Mouse (Mus musculus) lung, embryonic 14.5 days (tissue): ENCODE measurements at regions not wholly inside any gene's neighbourhood (a gene's known extent, or its start where the extent isn't known, plus 50 kb on each side); places are given as distances from the start of the nearest gene placed in this dataset.

Source experiments
- ATAC-seq: fragments of 200-750 bp; cut with Nextera tagmentation; 2 replicates; pipeline ENCODE4 v1.8.0; 2017; ENCODE audit warnings: mild to moderate bottlenecking, moderate TSS enrichment, moderate library complexity; ENCODE audit not compliant: insufficient read depth
- DNase-seq: peaks from one replicate; pipeline ENCODE4 v3.0.0-alpha.2; 2015
- H3K27ac ChIP-seq: fragments of 300-500 bp; sonication (generic); 2 replicates; pipeline ENCODE4 v1.5.1; 2014; ENCODE audit warnings: low read depth, mild to moderate bottlenecking, moderate library complexity
- H3K27me3 ChIP-seq: fragments of 300-500 bp; sonication (generic); 2 replicates; pipeline ENCODE4 v1.6.1; 2014; ENCODE audit warnings: low read length, control low read depth; ENCODE audit not compliant: insufficient read depth
- H3K36me3 ChIP-seq: fragments of 300-500 bp; sonication (generic); 2 replicates; pipeline ENCODE4 v1.6.1; 2014; ENCODE audit warnings: control low read depth; ENCODE audit not compliant: insufficient read depth
- H3K4me1 ChIP-seq: fragments of 300-500 bp; sonication (generic); 2 replicates; pipeline ENCODE4 v1.6.1; 2014; ENCODE audit warnings: antibody characterized with exemption, control low read depth; ENCODE audit not compliant: insufficient read depth
- H3K4me2 ChIP-seq: fragments of 300-500 bp; sonication (generic); 2 replicates; pipeline ENCODE4 v1.6.1; 2014; ENCODE audit warnings: mild to moderate bottlenecking
- H3K4me3 ChIP-seq: fragments of 300-500 bp; sonication (generic); 2 replicates; pipeline ENCODE4 v1.5.1; 2014; ENCODE audit warnings: low read depth, low read length
- H3K9ac ChIP-seq: fragments of 300-500 bp; sonication (generic); 2 replicates; pipeline ENCODE4 v1.6.1; 2014
- H3K9me3 ChIP-seq: fragments of 300-500 bp; sonication (generic); 2 replicates; pipeline ENCODE4 v1.6.1; 2016; ENCODE audit warnings: low read depth, low read length, control low read depth
- CTCF ChIP-seq: IDR thresholded peaks from 2 replicates; pipeline ENCODE4 v1.5.1; 2016; ENCODE audit warnings: antibody characterized with exemption, low read depth
- WGBS: fragments of 180-500 bp; shearing (Covaris S2); extraction: QIAGEN DNeasy Blood & Tissue Kit; methylation state at CpG from one replicate; pipeline ENCODE4 v1.1.7; 2014; 5-methylcytosine and 5-hydroxymethylcytosine counted together

DNA sequence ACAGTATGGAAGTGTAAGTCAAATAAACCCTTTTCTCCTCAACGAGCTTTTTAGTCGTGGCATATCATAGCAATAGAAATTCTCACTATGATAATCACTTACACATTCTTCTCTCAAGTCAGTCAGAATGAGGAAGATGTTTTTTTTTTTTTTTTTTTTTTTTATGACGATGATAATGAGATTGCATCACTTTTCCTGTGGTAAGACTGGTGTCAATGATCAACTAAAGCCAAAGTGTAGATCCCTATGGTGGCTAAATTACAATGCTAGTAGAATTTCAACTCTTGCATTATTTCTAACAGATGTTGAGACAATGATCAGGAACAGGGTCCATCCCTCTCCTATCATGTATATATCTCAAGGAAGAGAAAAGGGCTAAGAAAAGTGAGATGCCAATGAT is 2976.3 kb upstream of the Lrrc6 start:
- no peak for TF ChIP-seq CTCF
- Histone ChIP-seq H3K27me3 (no peaks in the 10 kb centered on the region), H3K4me2 (no peak overlapping the region), H3K4me1 (no peaks in the 10 kb centered on the region), H3K36me3 (no peaks in the 10 kb centered on the region), H3K9ac (no peak overlapping the region), H3K9me3 (no peaks in the 10 kb centered on the region), H3K27ac (no peak overlapping the region), H3K4me3 (no peak overlapping the region)
- WGBS, result 73% methylated on average over 3 of the region's 3 CpGs
- ATAC-seq, result no peak
- DNase-seq, result no peak

DNA sequence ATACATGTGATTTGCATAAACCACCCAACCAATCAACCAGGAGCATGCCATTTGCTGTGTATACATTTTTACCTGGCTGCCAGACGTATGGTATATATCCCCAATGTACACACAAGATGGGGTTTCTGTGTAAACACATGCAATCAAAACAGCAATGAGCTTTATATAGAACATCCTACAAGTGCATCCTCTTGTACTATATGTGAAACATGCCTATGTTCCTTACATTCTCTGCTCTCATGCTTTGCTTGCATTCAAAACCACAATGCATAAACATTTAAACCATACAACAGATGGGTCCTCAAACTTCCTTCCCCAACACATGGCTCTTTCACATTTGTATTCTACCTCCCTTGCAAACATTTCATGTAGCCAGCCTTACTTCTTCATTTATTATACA is 2968.9 kb upstream of the Lrrc6 start:
- WGBS, result 44% methylated on average over 1 of the region's 1 CpGs
- Histone ChIP-seq H3K27ac (no peak overlapping the region), H3K4me1 (no peaks in the 10 kb centered on the region), H3K27me3 (no peaks in the 10 kb centered on the region), H3K9ac (no peak overlapping the region), H3K4me2 (no peak overlapping the region), H3K9me3 (no peaks in the 10 kb centered on the region), H3K4me3 (no peak overlapping the region), H3K36me3 (no peaks in the 10 kb centered on the region)
- DNase-seq (no peak), ATAC-seq (no peak)
- TF ChIP-seq CTCF, result no peak

DNA sequence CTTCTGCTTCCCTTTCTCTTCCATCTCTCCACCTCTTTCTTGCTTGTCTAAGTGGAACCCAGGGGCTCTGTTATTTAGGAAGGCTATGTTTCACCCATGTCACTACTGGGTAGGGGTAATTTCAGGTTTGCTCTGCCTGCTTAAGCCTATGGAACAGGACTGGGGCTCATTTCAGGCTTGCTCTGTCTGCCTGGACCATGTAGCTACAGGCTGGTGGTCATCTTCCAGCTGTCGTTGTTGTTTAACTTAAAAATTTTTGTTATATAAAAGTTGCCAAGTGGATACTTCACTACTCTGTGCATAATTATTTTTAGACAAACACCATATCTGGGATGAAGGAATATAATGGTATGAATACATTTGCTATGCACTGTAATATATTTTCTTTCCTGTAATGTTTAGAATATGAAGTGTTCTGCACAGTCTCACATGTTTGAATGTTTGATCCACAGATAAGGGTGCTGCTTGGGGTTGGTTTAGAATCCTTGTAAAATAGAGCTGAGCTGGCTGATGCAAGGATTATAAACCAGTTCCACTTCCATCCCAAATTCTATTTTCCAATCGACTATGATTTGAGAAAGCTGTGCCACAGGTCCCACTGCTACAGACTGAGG is 2960.0 kb upstream of the Lrrc6 start:
- ATAC-seq, result peak; percentile 70; the same call in 1 of the 2 replicates
- Histone ChIP-seq H3K4me3 (no peak overlapping the region), H3K4me1 (no peaks in the 10 kb centered on the region), H3K27me3 (no peaks in the 10 kb centered on the region), H3K9me3 (no peaks in the 10 kb centered on the region), H3K9ac (no peak overlapping the region), H3K36me3 (no peaks in the 10 kb centered on the region), H3K4me2 (no peak overlapping the region), H3K27ac (no peak overlapping the region)
- no peak for TF ChIP-seq CTCF
- DNase-seq, result peak; percentile 15
- WGBS, result 49% methylated on average over 2 of the region's 2 CpGs

DNA sequence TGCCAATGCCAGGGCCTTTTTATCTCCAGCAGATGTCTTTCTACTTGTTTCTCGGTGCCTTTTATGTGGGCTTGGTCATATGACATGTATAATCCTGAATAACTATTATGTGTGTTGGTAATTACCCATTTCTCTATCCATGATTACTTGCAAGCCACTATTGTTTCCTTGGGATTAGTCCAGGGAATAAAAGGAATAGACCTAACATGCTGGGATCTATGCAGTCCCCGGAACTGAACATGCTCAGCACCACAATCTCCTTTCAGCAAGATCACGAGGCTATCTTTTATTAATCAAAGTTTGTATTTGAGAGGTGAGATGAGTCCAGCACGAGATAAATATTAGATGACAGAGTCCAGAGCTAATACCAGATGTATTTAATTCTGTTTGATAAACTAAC is 2956.8 kb upstream of the Lrrc6 start:
- no peak for TF ChIP-seq CTCF
- no peak overlapping the region for H3K27ac ChIP-seq
- ATAC-seq, result no peak
- H3K9me3 ChIP-seq, result no peaks in the 10 kb centered on the region
- no peaks in the 10 kb centered on the region for H3K27me3 ChIP-seq
- no peak overlapping the region for H3K9ac ChIP-seq
- no peak overlapping the region for H3K4me2 ChIP-seq
- no peak overlapping the region for H3K4me3 ChIP-seq
- no peaks in the 10 kb centered on the region for H3K4me1 ChIP-seq
- DNase-seq, result no peak
- H3K36me3 ChIP-seq, result no peaks in the 10 kb centered on the region
- 63% methylated on average over 4 of the region's 4 CpGs for WGBS

DNA sequence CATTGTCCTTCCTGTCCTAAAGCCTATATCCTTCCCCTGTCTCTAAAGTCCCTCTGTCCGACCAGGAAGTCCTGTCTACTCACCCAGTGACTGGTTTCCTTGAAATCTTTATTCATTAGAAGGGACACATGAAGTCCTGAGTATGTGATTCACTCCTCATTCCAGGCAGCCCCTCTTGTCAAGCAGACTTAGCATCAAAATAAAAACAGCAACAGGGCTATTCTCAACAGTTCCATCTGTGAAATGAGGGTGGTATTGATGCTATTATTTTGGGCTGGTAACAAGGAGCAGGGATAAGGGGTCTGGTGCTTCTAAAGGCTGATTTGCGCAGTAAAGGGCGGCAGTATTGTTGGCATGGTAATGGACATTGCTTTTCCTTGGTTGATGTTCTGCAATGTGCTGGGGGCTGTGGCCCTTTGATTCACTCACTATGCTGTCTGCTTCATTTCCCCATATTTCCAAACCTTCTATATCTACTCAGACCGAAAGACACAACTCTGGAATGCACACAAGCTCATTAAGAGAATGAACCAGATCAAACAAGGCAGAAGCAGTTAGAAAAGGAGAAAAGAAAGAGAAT is 2955.6 kb upstream of the Lrrc6 start:
- Histone ChIP-seq H3K9me3 (no peaks in the 10 kb centered on the region), H3K36me3 (no peaks in the 10 kb centered on the region), H3K9ac (no peak overlapping the region), H3K27me3 (no peaks in the 10 kb centered on the region), H3K4me2 (no peak overlapping the region), H3K4me1 (no peaks in the 10 kb centered on the region), H3K27ac (no peak overlapping the region), H3K4me3 (no peak overlapping the region)
- DNase-seq, result no peak
- TF ChIP-seq CTCF, result no peak
- no peak for ATAC-seq
- WGBS, result 75% methylated on average over 4 of the region's 4 CpGs

DNA sequence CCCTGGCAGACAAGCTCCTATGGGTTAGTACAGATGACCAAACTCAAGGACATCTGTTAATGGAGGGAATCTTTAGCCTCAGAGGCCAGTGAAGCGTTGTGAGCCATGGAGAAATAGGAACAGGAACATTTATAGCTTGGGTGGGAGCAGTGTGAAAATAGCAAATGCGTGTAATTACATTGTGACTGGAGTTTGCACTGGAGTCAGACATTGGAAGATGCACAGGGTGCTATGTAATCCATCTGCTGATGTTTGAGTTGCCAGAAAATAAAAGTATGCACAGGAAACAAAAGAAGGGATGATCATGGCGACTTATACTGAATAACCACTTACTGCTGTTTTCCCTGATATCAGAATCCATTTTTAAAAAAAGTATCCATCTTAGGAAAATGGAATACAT is 2940.3 kb upstream of the Lrrc6 start:
- H3K9me3 ChIP-seq, result no peaks in the 10 kb centered on the region
- H3K27me3 ChIP-seq, result no peaks in the 10 kb centered on the region
- no peak overlapping the region for H3K4me3 ChIP-seq
- TF ChIP-seq CTCF, result no peak
- no peaks in the 10 kb centered on the region for H3K36me3 ChIP-seq
- H3K4me2 ChIP-seq, result no peak overlapping the region
- no peak overlapping the region for H3K9ac ChIP-seq
- 77% methylated on average over 3 of the region's 3 CpGs for WGBS
- DNase-seq, result no peak
- no peak overlapping the region for H3K27ac ChIP-seq
- no peak for ATAC-seq
- no peaks in the 10 kb centered on the region for H3K4me1 ChIP-seq

DNA sequence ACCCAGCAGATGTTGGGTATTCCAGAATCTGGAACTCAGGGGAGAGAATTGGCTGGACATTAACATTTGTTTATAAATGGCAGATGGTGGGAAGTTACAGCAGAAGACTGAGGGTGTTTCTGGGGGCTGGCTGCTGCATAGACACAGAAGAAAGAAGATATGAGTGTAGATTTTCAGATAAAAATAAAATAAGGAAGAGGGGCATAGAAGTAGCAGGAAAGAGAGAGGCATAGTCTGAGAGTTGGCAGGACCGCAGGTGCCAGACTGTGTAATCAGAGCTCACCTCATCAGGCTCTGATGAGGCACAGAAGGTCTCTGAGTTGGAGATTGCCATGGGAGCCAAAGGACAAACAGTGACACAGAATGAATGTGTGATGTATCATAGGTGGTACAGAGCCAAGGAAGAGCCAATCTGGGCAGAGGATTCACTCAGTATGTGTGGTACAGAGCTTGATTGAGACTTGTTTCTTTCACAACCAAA is 2912.9 kb upstream of the Lrrc6 start:
- 90% methylated on average over 1 of the region's 1 CpGs for WGBS
- no peak for TF ChIP-seq CTCF
- no peak overlapping the region for H3K27ac ChIP-seq

More for the DNA sequence above, 2912.9 kb upstream of the Lrrc6 start:
- no peaks in the 10 kb centered on the region for H3K36me3 ChIP-seq
- DNase-seq, result no peak
- no peak overlapping the region for H3K9ac ChIP-seq
- H3K4me2 ChIP-seq, result no peak overlapping the region
- no peak for ATAC-seq
- H3K9me3 ChIP-seq, result no peaks in the 10 kb centered on the region
- no peaks in the 10 kb centered on the region for H3K27me3 ChIP-seq
- no peak overlapping the region for H3K4me3 ChIP-seq
- no peaks in the 10 kb centered on the region for H3K4me1 ChIP-seq
